Mouse (Mus musculus) embryonic facial prominence, embryonic 14.5 days (tissue): ENCODE measurements at regions not wholly inside any gene's neighbourhood (a gene's known extent, or its start where the extent isn't known, plus 50 kb on each side); places are given as distances from the start of the nearest gene placed in this dataset.

Source experiments
- ATAC-seq: fragments of 200-750 bp; cut with Nextera tagmentation; 2 replicates; pipeline ENCODE4 v1.8.0; 2017; ENCODE audit warnings: low read depth, moderate number of reproducible peaks, moderate TSS enrichment
- DNase-seq: peaks from one replicate; pipeline ENCODE4 v3.0.0-alpha.2; 2015; ENCODE audit warnings: low spot score
- H3K27ac ChIP-seq: fragments of 300-500 bp; sonication (generic); replicated peaks from 2 replicates; pipeline ENCODE4 v1.5.1; 2014; ENCODE audit warnings: low read depth, mild to moderate bottlenecking, low read length, moderate library complexity
- H3K27me3 ChIP-seq: fragments of 300-500 bp; sonication (generic); replicated peaks from 2 replicates; pipeline ENCODE4 v1.6.1; 2014; ENCODE audit warnings: low read length; ENCODE audit not compliant: control insufficient read depth, insufficient read depth
- H3K36me3 ChIP-seq: fragments of 300-500 bp; sonication (generic); 2 replicates; pipeline ENCODE4 v1.6.1; 2014; ENCODE audit warnings: low read length, mixed read lengths; ENCODE audit not compliant: control insufficient read depth, insufficient read depth
- H3K4me1 ChIP-seq: fragments of 300-500 bp; sonication (generic); 2 replicates; pipeline ENCODE4 v1.6.1; 2014; ENCODE audit warnings: antibody characterized with exemption, low read length; ENCODE audit not compliant: control insufficient read depth, insufficient read depth
- H3K4me2 ChIP-seq: fragments of 300-500 bp; sonication (generic); 2 replicates; pipeline ENCODE4 v1.6.1; 2014; ENCODE audit warnings: low read depth, mild to moderate bottlenecking, low read length, moderate library complexity, mixed read lengths
- H3K4me3 ChIP-seq: fragments of 300-500 bp; sonication (generic); 2 replicates; pipeline ENCODE4 v1.5.1; 2014; ENCODE audit warnings: low read depth, mild to moderate bottlenecking, low read length
- H3K9ac ChIP-seq: fragments of 300-500 bp; sonication (generic); 2 replicates; pipeline ENCODE4 v1.6.1; 2014; ENCODE audit warnings: low read depth, mild to moderate bottlenecking, low read length, moderate library complexity, mixed read lengths
- H3K9me3 ChIP-seq: fragments of 300-500 bp; sonication (generic); 2 replicates; pipeline ENCODE4 v1.6.1; 2016; ENCODE audit warnings: low read length; ENCODE audit not compliant: control insufficient read depth
- WGBS: fragments of 180-500 bp; shearing (Covaris S2); extraction: QIAGEN DNeasy Blood & Tissue Kit; methylation state at CpG from one replicate; pipeline ENCODE4 v1.1.7; 2014; 5-methylcytosine and 5-hydroxymethylcytosine counted together

GRCm38 (mm10) chr13:90537525-90537924 is 367.6 kb downstream of the Atp6ap1l start:
- Histone ChIP-seq H3K9me3 (peaks cover 5% of the 10 kb centered on the region), H3K27me3 (no peaks in the 10 kb centered on the region), H3K9ac (no peak overlapping the region), H3K27ac (no peak overlapping the region), H3K4me3 (no peak overlapping the region), H3K36me3 (no peaks in the 10 kb centered on the region), H3K4me1 (no peaks in the 10 kb centered on the region), H3K4me2 (no peak overlapping the region)
- WGBS = 97% methylated on average over 1 of the region's 1 CpGs
- DNase-seq (no peak), ATAC-seq (no peak)

GRCm38 (mm10) chr13:90526998-90527397 is 378.2 kb downstream of the Atp6ap1l start:
- H3K4me1 ChIP-seq = no peaks in the 10 kb centered on the region; the same call in 1 of the 2 replicates
- H3K4me2 ChIP-seq = no peak overlapping the region
- no peak overlapping the region for H3K27ac ChIP-seq
- no peaks in the 10 kb centered on the region for H3K9me3 ChIP-seq
- no peak overlapping the region for H3K4me3 ChIP-seq
- no peak overlapping the region for H3K9ac ChIP-seq
- ATAC-seq (no peak), DNase-seq (no peak)
- H3K27me3 ChIP-seq = no peaks in the 10 kb centered on the region
- WGBS = 90% methylated on average over 3 of the region's 3 CpGs
- no peaks in the 10 kb centered on the region for H3K36me3 ChIP-seq

GRCm38 (mm10) chr13:90525801-90526200 is 379.4 kb downstream of the Atp6ap1l start:
- WGBS = 70% methylated on average over 2 of the region's 2 CpGs
- no peak overlapping the region for H3K27ac ChIP-seq
- ATAC-seq = no peak
- H3K9ac ChIP-seq = no peak overlapping the region
- no peaks in the 10 kb centered on the region for H3K9me3 ChIP-seq
- DNase-seq = no peak
- H3K4me2 ChIP-seq = no peak overlapping the region
- no peak overlapping the region for H3K4me3 ChIP-seq
- no peaks in the 10 kb centered on the region for H3K27me3 ChIP-seq
- H3K4me1 ChIP-seq = peaks cover 4% of the 10 kb centered on the region
- H3K36me3 ChIP-seq = no peaks in the 10 kb centered on the region

GRCm38 (mm10) chr13:90521758-90522245 is 383.4 kb downstream of the Atp6ap1l start:
- WGBS = 37% methylated on average over 4 of the region's 4 CpGs
- H3K27ac ChIP-seq = 0 out of 2 replicates have a peak overlapping the region, but pooled peaks have one; percentile 2
- no peak overlapping the region for H3K4me2 ChIP-seq
- no peaks in the 10 kb centered on the region for H3K36me3 ChIP-seq
- H3K4me1 ChIP-seq = peaks cover 8% of the 10 kb centered on the region
- no peaks in the 10 kb centered on the region for H3K27me3 ChIP-seq
- ATAC-seq (peak; percentile 22; the same call in 1 of the 2 replicates), DNase-seq (no peak)
- no peaks in the 10 kb centered on the region for H3K9me3 ChIP-seq
- no peak overlapping the region for H3K9ac ChIP-seq
- no peak overlapping the region for H3K4me3 ChIP-seq

- Histone ChIP-seq H3K4me1 (peaks cover 9% of the 10 kb centered on the region), H3K27ac (0 out of 2 replicates have a peak overlapping the region, but pooled peaks have one; percentile 2), H3K36me3 (no peaks in the 10 kb centered on the region), H3K9me3 (no peaks in the 10 kb centered on the region), H3K4me2 (no peak overlapping the region), H3K4me3 (no peak overlapping the region), H3K9ac (no peak overlapping the region), H3K27me3 (no peaks in the 10 kb centered on the region)
- WGBS = 50% methylated on average over 4 of the region's 4 CpGs
- peak; percentile 69 for DNase-seq
- ATAC-seq = 0 out of 2 replicates have a peak, but pooled peaks have one; percentile 18
Observed at GRCm38 (mm10) chr13:90520992-90521757, 384.0 kb downstream of the Atp6ap1l start.

- 37% methylated on average over 3 of the region's 3 CpGs for WGBS
- H3K4me3 ChIP-seq = no peak overlapping the region
- H3K4me1 ChIP-seq = peaks cover 14% of the 10 kb centered on the region
- H3K36me3 ChIP-seq = no peaks in the 10 kb centered on the region
- H3K4me2 ChIP-seq = no peak overlapping the region
- DNase-seq (peak; percentile 93), ATAC-seq (peak; percentile 93)
- no peaks in the 10 kb centered on the region for H3K27me3 ChIP-seq
- H3K27ac ChIP-seq = peak overlapping the region; percentile 52
- no peaks in the 10 kb centered on the region for H3K9me3 ChIP-seq
- no peak overlapping the region for H3K9ac ChIP-seq
Observed at GRCm38 (mm10) chr13:90515773-90516503, 389.2 kb downstream of the Atp6ap1l start.

- Histone ChIP-seq H3K27ac (no peak overlapping the region; the same call in 1 of the 2 replicates), H3K9ac (no peak overlapping the region), H3K4me3 (no peak overlapping the region), H3K4me1 (peaks cover 14% of the 10 kb centered on the region), H3K36me3 (no peaks in the 10 kb centered on the region), H3K27me3 (no peaks in the 10 kb centered on the region), H3K9me3 (no peaks in the 10 kb centered on the region), H3K4me2 (no peak overlapping the region)
- ATAC-seq (no peak), DNase-seq (no peak)
- 69% methylated on average over 4 of the region's 4 CpGs for WGBS
Observed at GRCm38 (mm10) chr13:90513867-90514266, 391.3 kb downstream of the Atp6ap1l start.

- Histone ChIP-seq H3K4me2 (no peak overlapping the region), H3K4me3 (no peak overlapping the region), H3K36me3 (no peaks in the 10 kb centered on the region), H3K27me3 (no peaks in the 10 kb centered on the region), H3K27ac (no peak overlapping the region), H3K4me1 (peaks cover 12% of the 10 kb centered on the region), H3K9ac (no peak overlapping the region), H3K9me3 (no peaks in the 10 kb centered on the region)
- peak; percentile 63 for DNase-seq
- ATAC-seq = no peak
- 53% methylated on average over 2 of the region's 2 CpGs for WGBS
Observed at GRCm38 (mm10) chr13:90512786-90513401, 392.3 kb downstream of the Atp6ap1l start.
